In genomic region chr19:4152445-4153231, GRCm38 (mm10) we compare ENCODE assay signal across 18 mouse cellular contexts. TPM values are rescaled to one million over a fixed set of nuclear protein-coding genes. Genes with fewer than 3 reads are reported as not detected.
DNase-seq lines count a peak whose midpoint lies in the region; ATAC-seq and TF ChIP-seq lines count a peak whose summit lies in the region.
"Had no signal": no experiment of that assay in that cellular context is flagged by ENCODE, and none has a peak within 500 bp of the region (broad histone marks: within the 10 kb centered on the region; RNA-seq: fewer than 3 reads in every experiment).

No protein-coding gene starts in this region.

- H3K9ac ChIP-seq in embryonic facial prominence, embryonic 13.5 days: 0 out of 2 replicates have a peak overlapping the region, but pooled peaks have one; percentile 21
- H3K9ac ChIP-seq in hindbrain, embryonic 13.5 days: peak overlapping the region; percentile 35
- H3K9ac ChIP-seq in hindbrain, embryonic 12.5 days: no peak overlapping the region
- H3K9ac ChIP-seq in liver, embryonic 12.5 days: no peak overlapping the region
- no peak overlapping the region for H3K9ac ChIP-seq in liver, postnatal 0 days (replicated peaks)
- H3K9ac ChIP-seq: heart, embryonic 12.5 days had no signal

- no peak for TF ChIP-seq EP300 in liver, postnatal 0 days (IDR thresholded peaks at IDR 0.05; ENCODE audit: low read depth)

- no peak overlapping the region for H3K4me3 ChIP-seq in embryonic facial prominence, embryonic 13.5 days
- H3K4me3 ChIP-seq in embryonic facial prominence, embryonic 10.5 days: no peak overlapping the region
- no peak overlapping the region for H3K4me3 ChIP-seq in hindbrain, embryonic 13.5 days
- no peak overlapping the region for H3K4me3 ChIP-seq in hindbrain, embryonic 12.5 days
- H3K4me3 ChIP-seq in liver, embryonic 12.5 days: no peak overlapping the region
- no peak overlapping the region for H3K4me3 ChIP-seq in liver, postnatal 0 days (ENCODE audit: low read depth, low read length)
- H3K4me3 ChIP-seq: forebrain, embryonic 10.5 days; heart, embryonic 12.5 days; liver, embryonic 13.5 days; neural tube, embryonic 12.5 days had no signal

- H3K9me3 ChIP-seq in embryonic facial prominence, embryonic 13.5 days: no peaks in the 10 kb centered on the region
- no peaks in the 10 kb centered on the region for H3K9me3 ChIP-seq in embryonic facial prominence, embryonic 10.5 days
- no peaks in the 10 kb centered on the region for H3K9me3 ChIP-seq in hindbrain, embryonic 13.5 days
- no peaks in the 10 kb centered on the region for H3K9me3 ChIP-seq in hindbrain, embryonic 12.5 days (replicated peaks)
- H3K9me3 ChIP-seq in liver, embryonic 12.5 days (replicated peaks): no peaks in the 10 kb centered on the region
- H3K9me3 ChIP-seq in liver, postnatal 0 days (ENCODE audit: low read length): no peaks in the 10 kb centered on the region
- H3K9me3 ChIP-seq: forebrain, embryonic 10.5 days; heart, embryonic 12.5 days; liver, embryonic 13.5 days; neural tube, embryonic 12.5 days had no signal

- DNase-seq in embryonic facial prominence, embryonic 10.5 days (ENCODE audit: low spot score): no peak
- DNase-seq in liver, postnatal 0 days: no peak
- DNase-seq in Muller cell, postnatal 12 days (ENCODE audit: inconsistent ontology term): peak; percentile 60
- no peak for DNase-seq in right cerebral cortex, postnatal 25 days
- DNase-seq: B cell, adult 2 months; kidney, adult 2 months; kidney, postnatal 36 days; liver, embryonic 13.5 days had no signal

- H3K4me2 ChIP-seq in embryonic facial prominence, embryonic 13.5 days: no peak overlapping the region
- no peak overlapping the region for H3K4me2 ChIP-seq in hindbrain, embryonic 13.5 days
- no peak overlapping the region for H3K4me2 ChIP-seq in hindbrain, embryonic 12.5 days (replicated peaks)
- no peak overlapping the region for H3K4me2 ChIP-seq in liver, embryonic 12.5 days
- no peak overlapping the region for H3K4me2 ChIP-seq in liver, postnatal 0 days (ENCODE audit: low read depth, low read length)
- H3K4me2 ChIP-seq: heart, embryonic 12.5 days; liver, embryonic 13.5 days; neural tube, embryonic 12.5 days had no signal

- 86% methylated on average over 8 of the region's 8 CpGs for WGBS in embryonic facial prominence, embryonic 13.5 days
- WGBS in embryonic facial prominence, embryonic 10.5 days: 85% methylated on average over 8 of the region's 8 CpGs
- WGBS in hindbrain, embryonic 13.5 days: 78% methylated on average over 8 of the region's 8 CpGs
- WGBS in hindbrain, embryonic 12.5 days: 87% methylated on average over 8 of the region's 8 CpGs
- whole genome bisulfite sequencing in liver, embryonic 12.5 days (ENCODE audit: insufficient replicate concordance): 88% methylated on average over 8 of the region's 8 CpGs
- 79% methylated on average over 8 of the region's 8 CpGs for WGBS in liver, postnatal 0 days (ENCODE audit: insufficient replicate concordance)

- no peak for ATAC-seq in embryonic facial prominence, embryonic 13.5 days (ENCODE audit: insufficient number of reproducible peaks, insufficient read depth, low FRiP score, low TSS enrichment, low read depth)
- ATAC-seq in hindbrain, embryonic 13.5 days (ENCODE audit: low FRiP score): no peak
- no peak for ATAC-seq in hindbrain, embryonic 12.5 days (ENCODE audit: low FRiP score)
- no peak for ATAC-seq in liver, embryonic 12.5 days
- ATAC-seq in liver, postnatal 0 days: no peak

- H3K4me1 ChIP-seq in embryonic facial prominence, embryonic 13.5 days: peaks cover 24% of the 10 kb centered on the region
- peaks cover 41% of the 10 kb centered on the region for H3K4me1 ChIP-seq in embryonic facial prominence, embryonic 10.5 days
- peaks cover 28% of the 10 kb centered on the region for H3K4me1 ChIP-seq in hindbrain, embryonic 13.5 days (replicated peaks)
- peaks cover 26% of the 10 kb centered on the region for H3K4me1 ChIP-seq in hindbrain, embryonic 12.5 days
- peaks cover 58% of the 10 kb centered on the region for H3K4me1 ChIP-seq in liver, embryonic 12.5 days
- H3K4me1 ChIP-seq in liver, postnatal 0 days (ENCODE audit: insufficient read depth): peaks cover 33% of the 10 kb centered on the region

- TF ChIP-seq CTCF in liver, postnatal 0 days (IDR thresholded peaks at IDR 0.05; ENCODE audit: low read depth): no peak

- H3K27ac ChIP-seq in embryonic facial prominence, embryonic 13.5 days: no peak overlapping the region
- H3K27ac ChIP-seq in embryonic facial prominence, embryonic 10.5 days (replicated peaks): no peak overlapping the region
- H3K27ac ChIP-seq in hindbrain, embryonic 13.5 days: no peak overlapping the region; the same call in 1 of the 2 replicates
- no peak overlapping the region for H3K27ac ChIP-seq in hindbrain, embryonic 12.5 days
- H3K27ac ChIP-seq in liver, embryonic 12.5 days: 0 out of 2 replicates have a peak overlapping the region, but pooled peaks have one; percentile 8
- H3K27ac ChIP-seq in liver, postnatal 0 days (ENCODE audit: low read depth): no peak overlapping the region
- H3K27ac ChIP-seq: forebrain, embryonic 10.5 days; liver, embryonic 13.5 days; neural tube, embryonic 12.5 days had no signal

- peaks cover 66% of the 10 kb centered on the region for H3K36me3 ChIP-seq in embryonic facial prominence, embryonic 13.5 days
- H3K36me3 ChIP-seq in embryonic facial prominence, embryonic 10.5 days (replicated peaks): peaks cover 72% of the 10 kb centered on the region
- H3K36me3 ChIP-seq in hindbrain, embryonic 13.5 days: peaks cover 62% of the 10 kb centered on the region
- H3K36me3 ChIP-seq in hindbrain, embryonic 12.5 days: peaks cover 51% of the 10 kb centered on the region
- H3K36me3 ChIP-seq in liver, embryonic 12.5 days: peaks cover 65% of the 10 kb centered on the region
- H3K36me3 ChIP-seq in liver, postnatal 0 days (replicated peaks; ENCODE audit: insufficient read depth, low read length): peaks cover 47% of the 10 kb centered on the region

- no peaks in the 10 kb centered on the region for H3K27me3 ChIP-seq in embryonic facial prominence, embryonic 13.5 days
- no peaks in the 10 kb centered on the region for H3K27me3 ChIP-seq in embryonic facial prominence, embryonic 10.5 days (replicated peaks; ENCODE audit: low read depth, poor library complexity, severe bottlenecking)
- no peaks in the 10 kb centered on the region for H3K27me3 ChIP-seq in hindbrain, embryonic 13.5 days
- H3K27me3 ChIP-seq in hindbrain, embryonic 12.5 days: no peaks in the 10 kb centered on the region
- no peaks in the 10 kb centered on the region for H3K27me3 ChIP-seq in liver, embryonic 12.5 days (replicated peaks)
- no peaks in the 10 kb centered on the region for H3K27me3 ChIP-seq in liver, postnatal 0 days (ENCODE audit: insufficient read depth, low read length)
- H3K27me3 ChIP-seq: heart, embryonic 12.5 days; liver, embryonic 13.5 days; neural tube, embryonic 12.5 days had no signal

RNA-seq across cellular contexts. Expression of gene Ptprcap, which starts 0.8 kb away (rescaled TPM):
- polyA plus RNA-seq in embryonic facial prominence, embryonic 13.5 days (2015; fragmentation: Nextera tagmentation; extraction: Ambion mirVana): 2.8 and 3.0 TPM in 2 replicates
- polyA plus RNA-seq in embryonic facial prominence, embryonic 10.5 days (2016; fragmentation: Nextera tagmentation; extraction: Ambion mirVana): 0.58 TPM in 1 of 2 replicates, not detected in the other
- polyA plus RNA-seq in hindbrain, embryonic 13.5 days (2015; fragmentation: Nextera tagmentation; extraction: Ambion mirVana): 0.47 and 0.66 TPM in 2 replicates
- 1.0 and 1.2 TPM in 2 replicates for polyA plus RNA-seq in hindbrain, embryonic 12.5 days (2016; fragmentation: Nextera tagmentation; extraction: Ambion mirVana)
- polyA plus RNA-seq in liver, embryonic 12.5 days (2016; fragmentation: Nextera tagmentation; extraction: Ambion mirVana): 24.3 and 26.2 TPM in 2 replicates
- 35.7 and 35.8 TPM in 2 replicates for polyA plus RNA-seq in liver, postnatal 0 days (2015; fragmentation: Nextera tagmentation; extraction: Ambion mirVana)
- polyA plus RNA-seq: forebrain, embryonic 10.5 days had no signal

RNA-seq across cellular contexts. Expression of gene Coro1b, which starts 4.2 kb away (rescaled TPM):
- polyA plus RNA-seq in embryonic facial prominence, embryonic 13.5 days (2015; fragmentation: Nextera tagmentation; extraction: Ambion mirVana): 129 and 150 TPM in 2 replicates
- 130 and 134 TPM in 2 replicates for polyA plus RNA-seq in embryonic facial prominence, embryonic 10.5 days (2016; fragmentation: Nextera tagmentation; extraction: Ambion mirVana)
- 128 and 130 TPM in 2 replicates for polyA plus RNA-seq in hindbrain, embryonic 13.5 days (2015; fragmentation: Nextera tagmentation; extraction: Ambion mirVana)
- polyA plus RNA-seq in hindbrain, embryonic 12.5 days (2016; fragmentation: Nextera tagmentation; extraction: Ambion mirVana): 128 and 131 TPM in 2 replicates
- 86.5 and 86.9 TPM in 2 replicates for polyA plus RNA-seq in liver, embryonic 12.5 days (2016; fragmentation: Nextera tagmentation; extraction: Ambion mirVana)
- 63.0 and 64.4 TPM in 2 replicates for polyA plus RNA-seq in liver, postnatal 0 days (2015; fragmentation: Nextera tagmentation; extraction: Ambion mirVana)

RNA-seq across cellular contexts. Expression of gene Cabp4, which starts 8.8 kb away (rescaled TPM):
- polyA plus RNA-seq in embryonic facial prominence, embryonic 13.5 days (2015; fragmentation: Nextera tagmentation; extraction: Ambion mirVana): not detected in 2 replicates
- 0.14 TPM in 1 of 2 replicates, not detected in the other for polyA plus RNA-seq in embryonic facial prominence, embryonic 10.5 days (2016; fragmentation: Nextera tagmentation; extraction: Ambion mirVana)
- 0.29 and 0.30 TPM in 2 replicates for polyA plus RNA-seq in hindbrain, embryonic 13.5 days (2015; fragmentation: Nextera tagmentation; extraction: Ambion mirVana)
- polyA plus RNA-seq in hindbrain, embryonic 12.5 days (2016; fragmentation: Nextera tagmentation; extraction: Ambion mirVana): 0.16 and 0.39 TPM in 2 replicates
- polyA plus RNA-seq in liver, embryonic 12.5 days (2016; fragmentation: Nextera tagmentation; extraction: Ambion mirVana): 0.06 and 0.07 TPM in 2 replicates
- 0.11 and 0.15 TPM in 2 replicates for polyA plus RNA-seq in liver, postnatal 0 days (2015; fragmentation: Nextera tagmentation; extraction: Ambion mirVana)
- polyA plus RNA-seq: embryonic facial prominence, embryonic 14.5 days; forebrain, embryonic 10.5 days; lung, embryonic 16.5 days had no signal

RNA-seq across cellular contexts. Expression of gene Rps6kb2, which starts 10.5 kb away (rescaled TPM):
- polyA plus RNA-seq in embryonic facial prominence, embryonic 13.5 days (2015; fragmentation: Nextera tagmentation; extraction: Ambion mirVana): 65.5 and 69.6 TPM in 2 replicates
- polyA plus RNA-seq in embryonic facial prominence, embryonic 10.5 days (2016; fragmentation: Nextera tagmentation; extraction: Ambion mirVana): 66.1 and 68.5 TPM in 2 replicates
- 61.6 and 64.3 TPM in 2 replicates for polyA plus RNA-seq in hindbrain, embryonic 13.5 days (2015; fragmentation: Nextera tagmentation; extraction: Ambion mirVana)
- polyA plus RNA-seq in hindbrain, embryonic 12.5 days (2016; fragmentation: Nextera tagmentation; extraction: Ambion mirVana): 64.8 and 68.2 TPM in 2 replicates
- 39.1 and 39.4 TPM in 2 replicates for polyA plus RNA-seq in liver, embryonic 12.5 days (2016; fragmentation: Nextera tagmentation; extraction: Ambion mirVana)
- 22.1 and 23.0 TPM in 2 replicates for polyA plus RNA-seq in liver, postnatal 0 days (2015; fragmentation: Nextera tagmentation; extraction: Ambion mirVana)

RNA-seq across cellular contexts. Expression of gene Gpr152, which starts 13.1 kb away (rescaled TPM):
- polyA plus RNA-seq in embryonic facial prominence, embryonic 13.5 days (2015; fragmentation: Nextera tagmentation; extraction: Ambion mirVana): not detected in 2 replicates
- polyA plus RNA-seq in embryonic facial prominence, embryonic 10.5 days (2016; fragmentation: Nextera tagmentation; extraction: Ambion mirVana): not detected in 2 replicates
- not detected in 2 replicates for polyA plus RNA-seq in hindbrain, embryonic 13.5 days (2015; fragmentation: Nextera tagmentation; extraction: Ambion mirVana)
- 0.05 TPM in 1 of 2 replicates, not detected in the other for polyA plus RNA-seq in hindbrain, embryonic 12.5 days (2016; fragmentation: Nextera tagmentation; extraction: Ambion mirVana)
- not detected in 2 replicates for polyA plus RNA-seq in liver, embryonic 12.5 days (2016; fragmentation: Nextera tagmentation; extraction: Ambion mirVana)
- not detected in 2 replicates for polyA plus RNA-seq in liver, postnatal 0 days (2015; fragmentation: Nextera tagmentation; extraction: Ambion mirVana)
- polyA plus RNA-seq: forebrain, embryonic 10.5 days; heart, embryonic 12.5 days; liver, embryonic 13.5 days; lung, embryonic 16.5 days; neural tube, embryonic 12.5 days; stomach, embryonic 16.5 days had no signal

Comparison
In these comparisons a context has a peak if more than half of its experiments do, and no peak if none do; other contexts are left out.
1. H3K9ac ChIP-seq: peak in embryonic facial prominence, embryonic 13.5 days (single experiment) and hindbrain, embryonic 13.5 days (single experiment); none in hindbrain, embryonic 12.5 days (single experiment), liver, embryonic 12.5 days (single experiment) and liver, postnatal 0 days (single experiment).